Mouse (Mus musculus): ENCODE results near the gene Aatf. TPM values are rescaled to one million over a fixed set of nuclear protein-coding genes. Genes with fewer than 3 reads are reported as not detected.

Gene Aatf
- polyA plus RNA-seq, 2 experiments from 2014 or later = 33.2 to 46.0 TPM

Other genes with a start within 250 kb of the Aatf start
- gene Lhx1, start 12.0 kb upstream of the Aatf start, polyA plus RNA-seq (2017; shearing (Covaris generic)) = not detected

Measured in activated CD4-positive, CD25-positive, alpha-beta regulatory T cell, adult 4 months (primary cell).